Mouse (Mus musculus): ENCODE results near the gene Gm45753.

DNA sequence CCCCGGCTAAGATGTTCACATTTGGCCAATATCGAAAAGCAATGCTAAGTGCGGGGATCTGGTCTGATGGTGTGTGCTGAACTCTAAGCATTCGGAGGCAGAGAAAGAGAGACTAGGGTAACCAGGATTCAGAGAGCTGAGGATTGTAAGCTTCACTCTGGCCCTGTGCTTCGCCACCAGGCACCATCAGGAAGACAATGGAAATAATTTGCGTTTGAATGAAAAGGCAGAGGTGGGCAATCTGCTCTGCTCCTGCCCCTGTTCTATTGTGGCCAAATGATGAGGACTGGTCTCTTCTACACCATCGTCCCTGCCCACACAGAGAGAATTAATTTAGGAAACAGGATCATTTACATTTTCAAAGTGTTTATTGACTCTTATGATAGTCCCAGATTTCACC lies 62.0 kb downstream of the Gm45753 start:
- TF ChIP-seq CTCF (IDR thresholded peaks at IDR 0.05; ENCODE audit: insufficient read depth, low read length) (no peak), POLR2A (IDR thresholded peaks at IDR 0.05; ENCODE audit: borderline replicate concordance, extremely low read depth, low read depth, low read length) (no peak)
